ENCODE assay signal across 11 mouse cellular contexts in the genomic region with DNA sequence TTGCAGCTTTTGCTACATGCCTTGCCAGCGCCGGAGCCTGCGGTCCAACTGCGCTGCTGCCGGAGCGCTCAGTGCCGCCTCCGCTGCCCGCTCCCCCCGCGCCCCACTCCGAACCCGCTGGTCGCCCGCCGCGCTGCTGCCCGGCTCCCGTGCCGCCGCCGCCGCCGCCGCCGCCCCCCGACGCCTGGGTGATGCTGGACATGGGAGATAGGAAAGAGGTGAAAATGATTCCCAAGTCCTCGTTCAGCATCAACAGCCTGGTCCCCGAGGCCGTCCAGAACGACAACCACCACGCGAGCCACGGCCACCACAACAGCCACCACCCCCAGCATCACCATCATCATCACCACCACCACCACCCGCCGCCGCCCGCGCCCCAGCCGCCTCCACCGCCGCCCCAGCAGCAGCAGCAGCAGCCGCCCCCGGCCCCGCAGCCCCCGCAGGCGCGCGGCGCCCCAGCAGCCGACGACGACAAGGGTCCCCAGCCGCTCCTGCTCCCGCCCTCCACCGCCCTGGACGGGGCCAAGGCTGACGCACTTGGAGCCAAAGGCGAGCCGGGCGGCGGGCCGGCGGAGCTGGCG. TPM values are rescaled to one million over a fixed set of nuclear protein-coding genes. Genes with fewer than 3 reads are reported as not detected.
DNase-seq lines count a peak whose midpoint lies in the region; ATAC-seq and TF ChIP-seq lines count a peak whose summit lies in the region.
"Had no signal": no experiment of that assay in that cellular context is flagged by ENCODE, and none has a peak within 500 bp of the region (broad histone marks: within the 10 kb centered on the region; RNA-seq: fewer than 3 reads in every experiment).

No protein-coding gene starts in this region.

- no peak overlapping the region for H3K9ac ChIP-seq in kidney, postnatal 0 days (ENCODE audit: low read depth, low read length)
- peak overlapping the region; percentile 99 for H3K9ac ChIP-seq in forebrain, postnatal 0 days
- no peak overlapping the region for H3K9ac ChIP-seq in midbrain, embryonic 15.5 days

- H3K27me3 ChIP-seq in kidney, postnatal 0 days (ENCODE audit: insufficient read depth, low read length): peaks cover 83% of the 10 kb centered on the region
- no peaks in the 10 kb centered on the region for H3K27me3 ChIP-seq in forebrain, postnatal 0 days (ENCODE audit: insufficient read depth, low read length)
- H3K27me3 ChIP-seq in midbrain, embryonic 15.5 days (replicated peaks): peaks cover 42% of the 10 kb centered on the region

- no peak for DNase-seq in kidney, postnatal 0 days (ENCODE audit: low spot score)
- DNase-seq in kidney, adult 11 months: no peak
- peak; percentile 29 for DNase-seq in embryo, embryonic 11 days
- DNase-seq in forebrain, postnatal 0 days: peak; percentile 56
- no peak for DNase-seq in B cell, adult 2 months
- no peak for DNase-seq in thymus, postnatal 36 days
- no peak for DNase-seq in left cerebral cortex, postnatal 4 days

- no peak for ATAC-seq in kidney, postnatal 0 days (replicated peaks; ENCODE audit: low FRiP score, low read depth)
- ATAC-seq in forebrain, postnatal 0 days: peak; percentile 3; the same call in 1 of the 2 replicates
- peak; percentile 14; the same call in 1 of the 2 replicates for ATAC-seq in midbrain, embryonic 15.5 days (replicated peaks)
- ATAC-seq: Patski had no signal

- no peak for TF ChIP-seq CTCF in kidney, postnatal 0 days (IDR thresholded peaks at IDR 0.05; ENCODE audit: low read depth)
- no peak for TF ChIP-seq CTCF in forebrain, postnatal 0 days (IDR thresholded peaks at IDR 0.05; ENCODE audit: low read depth)

- no peaks in the 10 kb centered on the region for H3K4me1 ChIP-seq in kidney, postnatal 0 days (replicated peaks; ENCODE audit: insufficient read depth, low read length)
- 0 out of 2 replicates have a peak, but pooled peaks cover 7% of the 10 kb centered on the region for H3K4me1 ChIP-seq in forebrain, postnatal 0 days (ENCODE audit: insufficient read depth)
- 0 out of 2 replicates have a peak, but pooled peaks cover 5% of the 10 kb centered on the region for H3K4me1 ChIP-seq in midbrain, embryonic 15.5 days

- no peaks in the 10 kb centered on the region for H3K9me3 ChIP-seq in kidney, postnatal 0 days (replicated peaks; ENCODE audit: low read length)
- H3K9me3 ChIP-seq in forebrain, postnatal 0 days (ENCODE audit: low read length): no peaks in the 10 kb centered on the region
- H3K9me3 ChIP-seq in midbrain, embryonic 15.5 days: no peaks in the 10 kb centered on the region

- H3K4me3 ChIP-seq in kidney, postnatal 0 days (replicated peaks; ENCODE audit: low read depth, low read length): peak overlapping the region; percentile 29
- H3K4me3 ChIP-seq in forebrain, postnatal 0 days (ENCODE audit: low read depth, low read length): peak overlapping the region; percentile 83
- H3K4me3 ChIP-seq in midbrain, embryonic 15.5 days: peak overlapping the region; percentile 26
- H3K4me3 ChIP-seq: erythroblast, embryonic 14.5 days had no signal

- no peak overlapping the region for H3K27ac ChIP-seq in kidney, postnatal 0 days
- H3K27ac ChIP-seq in forebrain, postnatal 0 days (ENCODE audit: low read depth, low read length): peak overlapping the region; percentile 100
- H3K27ac ChIP-seq in midbrain, embryonic 15.5 days: peak overlapping the region; percentile 10; the same call in 1 of the 2 replicates

- WGBS in kidney, postnatal 0 days: 1% methylated on average over 59 of the region's 66 CpGs
- 6% methylated on average over 34 of the region's 66 CpGs for whole genome bisulfite sequencing in forebrain, postnatal 0 days
- WGBS in midbrain, embryonic 15.5 days: under 1% methylated on average over 51 of the region's 66 CpGs

- no peaks in the 10 kb centered on the region for H3K36me3 ChIP-seq in kidney, postnatal 0 days (ENCODE audit: insufficient read depth, low read length)
- peaks cover 9% of the 10 kb centered on the region for H3K36me3 ChIP-seq in forebrain, postnatal 0 days (ENCODE audit: insufficient read depth)
- H3K36me3 ChIP-seq in midbrain, embryonic 15.5 days (replicated peaks): no peaks in the 10 kb centered on the region

- H3K4me2 ChIP-seq in kidney, postnatal 0 days (ENCODE audit: low read length): peak overlapping the region; percentile 49
- H3K4me2 ChIP-seq in forebrain, postnatal 0 days (ENCODE audit: low read depth): peak overlapping the region; percentile 23
- peak overlapping the region; percentile 36; the same call in 1 of the 2 replicates for H3K4me2 ChIP-seq in midbrain, embryonic 15.5 days

- intact Hi-C loops in left cerebral cortex, postnatal 4 days (cut with DNase I): loop anchor here (5.0 kb wide), 1 partner anchor 808 kb away; no protein-coding TSS in a partner anchor

RNA-seq across cellular contexts. Expression of a gene that starts 0.6 kb away (rescaled TPM):
- polyA plus RNA-seq in kidney, postnatal 0 days (2015; fragmentation: Nextera tagmentation; extraction: Ambion mirVana): not detected in 2 replicates
- 16.1 and 16.8 TPM in 2 replicates for total RNA-seq in forebrain, postnatal 0 days (2014; rRNA removed)
- polyA plus RNA-seq in forebrain, postnatal 0 days (2015; fragmentation: Nextera tagmentation; extraction: Ambion mirVana): 0.53 and 0.85 TPM in 2 replicates
- polyA plus RNA-seq in midbrain, embryonic 15.5 days (2015; fragmentation: Nextera tagmentation; extraction: Ambion mirVana): 0.24 TPM in 1 of 2 replicates, not detected in the other
- 10 to 100 TPM; 21.5 to 23.5 TPM for total RNA-seq in left cerebral cortex, postnatal 4 days (2021)
- polyA plus RNA-seq: erythroblast, embryonic 14.5 days; Patski; spleen, adult 2 months had no signal

RNA-seq across cellular contexts. Expression of a gene that starts 1.9 kb away (rescaled TPM):
- not detected in 2 replicates for polyA plus RNA-seq in kidney, postnatal 0 days (2015; fragmentation: Nextera tagmentation; extraction: Ambion mirVana)
- 76.5 and 79.4 TPM in 2 replicates for total RNA-seq in forebrain, postnatal 0 days (2014; rRNA removed)
- polyA plus RNA-seq in forebrain, postnatal 0 days (2015; fragmentation: Nextera tagmentation; extraction: Ambion mirVana): 50.8 and 53.4 TPM in 2 replicates
- polyA plus RNA-seq in midbrain, embryonic 15.5 days (2015; fragmentation: Nextera tagmentation; extraction: Ambion mirVana): 1.3 and 2.4 TPM in 2 replicates
- total RNA-seq in left cerebral cortex, postnatal 4 days (2021): 100 to 1,000 TPM; 247 to 249 TPM
- polyA plus RNA-seq: Patski; spleen, adult 2 months had no signal

Comparison
In these comparisons a context has a peak if more than half of its experiments do, and no peak if none do; other contexts are left out.
1. DNase-seq: peak in embryo, embryonic 11 days (single experiment) and forebrain, postnatal 0 days (single experiment); none in kidney, postnatal 0 days (single experiment), kidney, adult 11 months (single experiment), B cell, adult 2 months (0 of 2), thymus, postnatal 36 days (0 of 2) and left cerebral cortex, postnatal 4 days (single experiment).
2. H3K4me3 ChIP-seq: peak in every context shown above with its lines; median percentile 83 in forebrain, postnatal 0 days; 29 in kidney, postnatal 0 days; 26 in midbrain, embryonic 15.5 days.
3. RNA of a gene that starts 1.9 kb away (polyA plus RNA-seq): 50.8 to 53.4 TPM in forebrain, postnatal 0 days; 1.3 to 2.4 TPM in midbrain, embryonic 15.5 days and not detected in kidney, postnatal 0 days; every median in the first group is over 10 times any median in the second.
4. Peak in every context shown above with its lines, with median percentiles within 50 percentile points of each other: H3K4me2 ChIP-seq.